Mouse (Mus musculus) brain, embryonic 14.5 days (tissue): Measurements from ENCODE around the gene Bfsp1.

Source experiments
- CTCF ChIP-seq: fragments of 200-500 bp; IDR thresholded peaks from 2 replicates; pipeline ENCODE4 v1.5.1; 2012; ENCODE audit warnings: inconsistent platforms, mild to moderate bottlenecking, moderate library complexity, borderline replicate concordance; ENCODE audit not compliant: insufficient read depth, insufficient read length; ENCODE audit errors: extremely low read depth
- POLR2A ChIP-seq: fragments of 200-500 bp; IDR thresholded peaks from 2 replicates; pipeline ENCODE4 v1.6.1; 2012; ENCODE audit warnings: mild to moderate bottlenecking, inconsistent platforms, borderline replicate concordance; ENCODE audit not compliant: poor library complexity, insufficient read depth, insufficient read length, severe bottlenecking; ENCODE audit errors: extremely low read depth

GRCm38 (mm10) chr2:143904896-143905295 is 41.9 kb upstream of the Bfsp1 start:
- TF ChIP-seq CTCF (no peak), POLR2A (no peak)
